Mouse (Mus musculus) embryonic facial prominence, embryonic 13.5 days (tissue): Measurements from ENCODE around the gene Gpr85. TPM values are rescaled to one million over a fixed set of nuclear protein-coding genes. Genes with fewer than 3 reads are reported as not detected.

Experiments
- ATAC-seq: fragments of 200-750 bp; cut with Nextera tagmentation; 2 replicates; pipeline ENCODE4 v1.8.0; 2017; ENCODE audit warnings: low read depth; ENCODE audit not compliant: insufficient number of reproducible peaks, insufficient read depth, low FRiP score, low TSS enrichment
- H3K27ac ChIP-seq: fragments of 300-500 bp; sonication (generic); 2 replicates; pipeline ENCODE4 v1.5.1; 2015; ENCODE audit warnings: moderate library complexity, mild to moderate bottlenecking, inconsistent platforms
- H3K27me3 ChIP-seq: fragments of 300-500 bp; sonication (generic); 2 replicates; pipeline ENCODE4 v1.6.1; 2015; ENCODE audit warnings: mild to moderate bottlenecking, inconsistent platforms
- H3K36me3 ChIP-seq: fragments of 300-500 bp; sonication (generic); 2 replicates; pipeline ENCODE4 v1.6.1; 2015; ENCODE audit warnings: mild to moderate bottlenecking, inconsistent platforms
- H3K4me1 ChIP-seq: fragments of 300-500 bp; sonication (generic); 2 replicates; pipeline ENCODE4 v1.6.1; 2015; ENCODE audit warnings: inconsistent platforms
- H3K4me2 ChIP-seq: fragments of 300-500 bp; sonication (generic); 2 replicates; pipeline ENCODE4 v1.6.1; 2015; ENCODE audit warnings: moderate library complexity, mild to moderate bottlenecking, inconsistent platforms
- H3K4me3 ChIP-seq: fragments of 300-500 bp; sonication (generic); 2 replicates; pipeline ENCODE4 v1.5.1; 2015; ENCODE audit warnings: mild to moderate bottlenecking, inconsistent platforms
- H3K9ac ChIP-seq: fragments of 300-500 bp; sonication (generic); 2 replicates; pipeline ENCODE4 v1.6.1; 2015; ENCODE audit warnings: mild to moderate bottlenecking, inconsistent platforms
- H3K9me3 ChIP-seq: fragments of 300-500 bp; sonication (generic); 2 replicates; pipeline ENCODE4 v1.6.1; 2016; ENCODE audit warnings: inconsistent platforms
- WGBS: fragments of 180-500 bp; shearing (Covaris S2); methylation state at CpG from one replicate; pipeline ENCODE4 v1.1.7; 2015; ENCODE audit warnings: mixed read lengths; 5-methylcytosine and 5-hydroxymethylcytosine counted together
- polyA plus RNA-seq: library from polyadenylated mRNA; unstranded; fragments of >200 nt; fragmentation: Nextera tagmentation; extraction: Ambion mirVana; gene quantifications from 2 replicates; pipeline ENCODE4 v1.2.1, GENCODE M21; 2015

Gene Gpr85
- polyA plus RNA-seq, result 5.9 and 6.5 TPM in 2 replicates

GRCm38 (mm10) chr6:13839345-13840054 is at the start of gene Gpr85:
Gene Gpr85, minus strand, starts transcription at chr6:13839942.
- H3K4me3 ChIP-seq, result peak within 1 kb of the TSS; percentile 67
- peak within 1 kb of the TSS; percentile 84 for H3K27ac ChIP-seq
- H3K4me2 ChIP-seq, result peak within 1 kb of the TSS; percentile 81
- no peaks in the 10 kb centered on the region for H3K9me3 ChIP-seq
- no peak for ATAC-seq
- no peaks in the 10 kb centered on the region for H3K27me3 ChIP-seq
- 0 out of 2 replicates have a peak, but pooled peaks cover 7% of the 10 kb centered on the region for H3K4me1 ChIP-seq
- H3K9ac ChIP-seq, result peak within 1 kb of the TSS; percentile 88
- WGBS, result 41% methylated on average over 18 of the region's 18 CpGs
- no peaks in the 10 kb centered on the region for H3K36me3 ChIP-seq

GRCm38 (mm10) chr6:13884877-13885592 is 45.3 kb upstream of the Gpr85 start:
- no peak for ATAC-seq
- H3K9me3 ChIP-seq, result no peaks in the 10 kb centered on the region; the same call in 1 of the 2 replicates
- H3K27ac ChIP-seq, result no peak overlapping the region
- H3K4me2 ChIP-seq, result no peak overlapping the region
- WGBS, result 84% methylated on average over 3 of the region's 3 CpGs
- H3K4me3 ChIP-seq, result no peak overlapping the region
- H3K36me3 ChIP-seq, result no peaks in the 10 kb centered on the region
- no peaks in the 10 kb centered on the region for H3K27me3 ChIP-seq
- no peaks in the 10 kb centered on the region for H3K4me1 ChIP-seq
- H3K9ac ChIP-seq, result no peak overlapping the region

- H3K36me3 ChIP-seq, result no peaks in the 10 kb centered on the region
- H3K27me3 ChIP-seq, result no peaks in the 10 kb centered on the region
- ATAC-seq, result no peak
- no peak overlapping the region for H3K27ac ChIP-seq
- no peaks in the 10 kb centered on the region; the same call in 1 of the 2 replicates for H3K9me3 ChIP-seq
- no peaks in the 10 kb centered on the region for H3K4me1 ChIP-seq
- no peak overlapping the region for H3K4me2 ChIP-seq
- no peak overlapping the region for H3K9ac ChIP-seq
- no peak overlapping the region for H3K4me3 ChIP-seq
Observed at GRCm38 (mm10) chr6:13882919-13883318, 43.2 kb upstream of the Gpr85 start.

- 88% methylated on average over 2 of the region's 2 CpGs for WGBS
- Histone ChIP-seq H3K4me1 (peaks cover 9% of the 10 kb centered on the region), H3K9me3 (no peaks in the 10 kb centered on the region), H3K9ac (no peak overlapping the region), H3K4me2 (no peak overlapping the region), H3K27ac (no peak overlapping the region), H3K27me3 (no peaks in the 10 kb centered on the region), H3K4me3 (no peak overlapping the region), H3K36me3 (no peaks in the 10 kb centered on the region)
- ATAC-seq, result no peak
Observed at GRCm38 (mm10) chr6:13873959-13874358, 34.2 kb upstream of the Gpr85 start.

GRCm38 (mm10) chr6:13872076-13872475 is 32.3 kb upstream of the Gpr85 start:
- H3K4me3 ChIP-seq, result peak overlapping the region; percentile 61
- peaks cover 9% of the 10 kb centered on the region for H3K4me1 ChIP-seq
- ATAC-seq, result no peak
- H3K4me2 ChIP-seq, result peak overlapping the region; percentile 62
- 70% methylated on average over 7 of the region's 7 CpGs for WGBS
- H3K27me3 ChIP-seq, result no peaks in the 10 kb centered on the region
- no peaks in the 10 kb centered on the region for H3K9me3 ChIP-seq
- H3K36me3 ChIP-seq, result no peaks in the 10 kb centered on the region
- no peak overlapping the region for H3K27ac ChIP-seq
- H3K9ac ChIP-seq, result no peak overlapping the region

- no peaks in the 10 kb centered on the region for H3K36me3 ChIP-seq
- H3K4me2 ChIP-seq, result peak overlapping the region; percentile 62
- ATAC-seq, result peak; percentile 69
- peak overlapping the region; percentile 85 for H3K27ac ChIP-seq
- peaks cover 9% of the 10 kb centered on the region for H3K4me1 ChIP-seq
- H3K4me3 ChIP-seq, result peak overlapping the region; percentile 61
- 2% methylated on average over 7 of the region's 7 CpGs for WGBS
- H3K27me3 ChIP-seq, result no peaks in the 10 kb centered on the region
- no peaks in the 10 kb centered on the region for H3K9me3 ChIP-seq
- H3K9ac ChIP-seq, result peak overlapping the region; percentile 79
Observed at GRCm38 (mm10) chr6:13871625-13871958, 31.9 kb upstream of the Gpr85 start.

- WGBS, result under 1% methylated on average over 19 of the region's 19 CpGs
- Histone ChIP-seq H3K4me2 (peak within 1 kb of the TSS; percentile 62), H3K9me3 (no peaks in the 10 kb centered on the region), H3K36me3 (no peaks in the 10 kb centered on the region), H3K4me1 (peaks cover 9% of the 10 kb centered on the region), H3K4me3 (peak within 1 kb of the TSS; percentile 61), H3K27me3 (no peaks in the 10 kb centered on the region), H3K27ac (peak within 1 kb of the TSS; percentile 85), H3K9ac (peak within 1 kb of the TSS; percentile 79)
- ATAC-seq, result peak; percentile 100
Observed at GRCm38 (mm10) chr6:13870919-13871624, 31.3 kb upstream of the Gpr85 start, which contains the start of gene 2610001J05Rik. Gene 2610001J05Rik, minus strand, starts transcription at chr6:13871518.

- no peak for ATAC-seq
- H3K27me3 ChIP-seq, result no peaks in the 10 kb centered on the region
- peaks cover 9% of the 10 kb centered on the region for H3K4me1 ChIP-seq
- peak overlapping the region; percentile 62 for H3K4me2 ChIP-seq
- H3K27ac ChIP-seq, result peak overlapping the region; percentile 24; the same call in 1 of the 2 replicates
- H3K9me3 ChIP-seq, result no peaks in the 10 kb centered on the region
- 38% methylated on average over 12 of the region's 12 CpGs for WGBS
- no peaks in the 10 kb centered on the region for H3K36me3 ChIP-seq
- peak overlapping the region; percentile 61 for H3K9ac ChIP-seq
- peak overlapping the region; percentile 61 for H3K4me3 ChIP-seq
Observed at GRCm38 (mm10) chr6:13870289-13870741, 30.6 kb upstream of the Gpr85 start.

- Histone ChIP-seq H3K9ac (no peak overlapping the region), H3K4me1 (no peaks in the 10 kb centered on the region), H3K27ac (no peak overlapping the region), H3K27me3 (no peaks in the 10 kb centered on the region), H3K36me3 (no peaks in the 10 kb centered on the region), H3K9me3 (no peaks in the 10 kb centered on the region), H3K4me3 (no peak overlapping the region), H3K4me2 (no peak overlapping the region)
- no peak for ATAC-seq
- 86% methylated on average over 1 of the region's 1 CpGs for WGBS
Observed at GRCm38 (mm10) chr6:13860596-13860995, 20.9 kb upstream of the Gpr85 start.

- H3K27me3 ChIP-seq, result no peaks in the 10 kb centered on the region
- H3K27ac ChIP-seq, result no peak overlapping the region
- no peak overlapping the region for H3K9ac ChIP-seq
- H3K36me3 ChIP-seq, result no peaks in the 10 kb centered on the region
- 86% methylated on average over 6 of the region's 6 CpGs for WGBS
- no peak overlapping the region for H3K4me3 ChIP-seq
- H3K9me3 ChIP-seq, result no peaks in the 10 kb centered on the region
- H3K4me2 ChIP-seq, result no peak overlapping the region
- no peak for ATAC-seq
- H3K4me1 ChIP-seq, result no peaks in the 10 kb centered on the region
Observed at GRCm38 (mm10) chr6:13859877-13860585, 20.3 kb upstream of the Gpr85 start.

- Histone ChIP-seq H3K27ac (no peak overlapping the region), H3K4me3 (no peak overlapping the region), H3K4me1 (no peaks in the 10 kb centered on the region), H3K36me3 (no peaks in the 10 kb centered on the region), H3K27me3 (no peaks in the 10 kb centered on the region), H3K9ac (no peak overlapping the region), H3K9me3 (no peaks in the 10 kb centered on the region), H3K4me2 (peak overlapping the region; percentile 41)
- WGBS, result 21% methylated on average over 11 of the region's 11 CpGs
- ATAC-seq, result no peak
Observed at GRCm38 (mm10) chr6:13854230-13854629, 14.5 kb upstream of the Gpr85 start.
